Mouse (Mus musculus) liver, embryonic 14.5 days (tissue): Measurements from ENCODE around the gene Zdhhc12. TPM values are rescaled to one million over a fixed set of nuclear protein-coding genes. Genes with fewer than 3 reads are reported as not detected.
"Not testable (repeated sequence)": the region's sequence is repeated elsewhere in the genome, so short reads cannot be mapped to it uniquely, and the experiment has no call there.

ENCODE experiments used
- ATAC-seq: fragments of 200-750 bp; cut with Nextera tagmentation; 2 replicates; pipeline ENCODE4 v1.8.0; 2017; ENCODE audit warnings: moderate number of reproducible peaks, mild to moderate bottlenecking, moderate library complexity; ENCODE audit not compliant: insufficient read depth
- DNase-seq, 3 experiments: peaks; one replicate each; pipeline ENCODE4 v3.0.0-alpha.2; 2012 to 2013; ENCODE audit warnings: low read depth in 3 of 3, low spot score in 3 of 3
- H3K27ac ChIP-seq: fragments of 300-500 bp; sonication (generic); 2 replicates; pipeline ENCODE4 v1.5.1; 2014; ENCODE audit warnings: moderate library complexity, mild to moderate bottlenecking, control low read depth, inconsistent platforms
- H3K27me3 ChIP-seq: fragments of 300-500 bp; sonication (generic); 2 replicates; pipeline ENCODE4 v1.6.1; 2014; ENCODE audit warnings: mild to moderate bottlenecking, low read length, moderate library complexity; ENCODE audit not compliant: control insufficient read depth, insufficient read depth
- H3K36me3 ChIP-seq: fragments of 300-500 bp; sonication (generic); replicated peaks from 2 replicates; pipeline ENCODE4 v1.6.1; 2014; ENCODE audit warnings: low read depth; ENCODE audit not compliant: control insufficient read depth, insufficient read depth
- H3K4me1 ChIP-seq, 2 experiments: fragments of 200-500 bp in 1 of 2; fragments of 300-500 bp in 1 of 2; sonication (generic) in 1 of 2; replicated peaks; 2 replicates each; pipeline ENCODE4 v1.6.1; 2012 to 2014; ENCODE audit warnings: antibody characterized with exemption in 1 of 2, inconsistent platforms in 1 of 2, low read length in 1 of 2; ENCODE audit not compliant: control insufficient read depth in 2 of 2, insufficient read depth in 2 of 2
- H3K4me2 ChIP-seq: fragments of 300-500 bp; sonication (generic); 2 replicates; pipeline ENCODE4 v1.6.1; 2014; ENCODE audit warnings: low read depth, mild to moderate bottlenecking, control low read depth, moderate library complexity
- H3K4me3 ChIP-seq, 2 experiments: fragments of 200-500 bp in 1 of 2; fragments of 300-500 bp in 1 of 2; sonication (generic) in 1 of 2; 2 replicates each; pipeline ENCODE4 v1.5.1; 2012 to 2014; ENCODE audit warnings: low read depth in 2 of 2, low read length in 2 of 2, mild to moderate bottlenecking in 2 of 2, control low read depth in 1 of 2, inconsistent platforms in 1 of 2, moderate library complexity in 1 of 2; ENCODE audit not compliant: insufficient read depth in 1 of 2
- H3K9ac ChIP-seq: fragments of 300-500 bp; sonication (generic); replicated peaks from 2 replicates; pipeline ENCODE4 v1.6.1; 2014; ENCODE audit warnings: mild to moderate bottlenecking, control low read depth, moderate library complexity
- H3K9me3 ChIP-seq: fragments of 300-500 bp; sonication (generic); 2 replicates; pipeline ENCODE4 v1.6.1; 2016; ENCODE audit warnings: low read length, mixed read lengths; ENCODE audit not compliant: control insufficient read depth
- CTCF ChIP-seq: IDR thresholded peaks from 2 replicates; pipeline ENCODE4 v1.5.1; 2016; ENCODE audit warnings: antibody characterized with exemption, low read depth, control low read depth
- EP300 ChIP-seq: IDR thresholded peaks from 2 replicates; pipeline ENCODE4 v1.6.1; 2016; ENCODE audit warnings: antibody characterized with exemption, low read depth
- WGBS: fragments of 180-500 bp; shearing (Covaris S2); extraction: QIAGEN DNeasy Blood & Tissue Kit; methylation state at CpG from one replicate; pipeline ENCODE4 v1.1.7; 2014; ENCODE audit not compliant: insufficient replicate concordance; 5-methylcytosine and 5-hydroxymethylcytosine counted together
- polyA plus RNA-seq, 2 experiments: library from polyadenylated mRNA; depleted of rRNA in 1 of 2; stranded (reverse) in 1 of 2; unstranded in 1 of 2; fragments of >200 nt; fragmentation: Nextera tagmentation in 1 of 2; extraction: Ambion mirVana in 1 of 2; gene quantifications; 2 replicates each; pipeline versions ENCODE4 v1.2.1 to v1.2.3; 2012 to 2014

The Zdhhc12 gene
- polyA plus RNA-seq, 2 experiments: 17.4 to 25.5 TPM

- no peaks in the 10 kb centered on the region for H3K9me3 ChIP-seq
- peak within 1 kb of the TSS; percentile 91 for H3K4me2 ChIP-seq
- peak within 1 kb of the TSS; percentile 70 to 74 for H3K4me3 ChIP-seq
- WGBS: under 1% methylated on average over 46 of the region's 46 CpGs
- H3K4me1 ChIP-seq: peaks cover 13 to 24% of the 10 kb centered on the region in 2 experiments
- peak within 1 kb of the TSS; percentile 76 for H3K9ac ChIP-seq
- TF ChIP-seq EP300: peak; percentile 41; the same call in 1 of the 2 replicates
- TF ChIP-seq CTCF: peak; percentile 12; the same call in 1 of the 2 replicates
- H3K27ac ChIP-seq: peak within 1 kb of the TSS; percentile 86
- H3K36me3 ChIP-seq: no peaks in the 10 kb centered on the region
- H3K27me3 ChIP-seq: no peaks in the 10 kb centered on the region
- peak; percentile 96 for ATAC-seq
- peak; percentile 93 to 94 (median 93) for DNase-seq
Observed at GRCm38 (mm10) chr2:30133613-30134377, 40.3 kb upstream of the Zdhhc12 start, which contains the start of gene Tbc1d13. Tbc1d13 (plus strand) TSS chr2:30133746.

- peak overlapping the region; percentile 68 for H3K9ac ChIP-seq
- 34% methylated on average over 16 of the region's 16 CpGs for WGBS
- H3K4me3 ChIP-seq: peak overlapping the region; percentile 70 to 74
- H3K4me1 ChIP-seq: peaks cover 13 to 24% of the 10 kb centered on the region in 2 experiments
- TF ChIP-seq EP300: no peak; the same call in 1 of the 2 replicates
- no peak for TF ChIP-seq CTCF
- ATAC-seq (peak; percentile 43), DNase-seq (no peak)
- H3K4me2 ChIP-seq: peak overlapping the region; percentile 91
- H3K36me3 ChIP-seq: no peaks in the 10 kb centered on the region
- peak overlapping the region; percentile 86 for H3K27ac ChIP-seq
- H3K9me3 ChIP-seq: no peaks in the 10 kb centered on the region
- no peaks in the 10 kb centered on the region for H3K27me3 ChIP-seq
Observed at GRCm38 (mm10) chr2:30132801-30133612, 39.6 kb upstream of the Zdhhc12 start.

GRCm38 (mm10) chr2:30131240-30131639 is 37.8 kb upstream of the Zdhhc12 start:
- peak; percentile 28 for TF ChIP-seq CTCF

GRCm38 (mm10) chr2:30130156-30130555 is 36.7 kb upstream of the Zdhhc12 start:
- WGBS: 62% methylated on average over 4 of the region's 4 CpGs
- TF ChIP-seq EP300 (no peak), CTCF (no peak)

More at GRCm38 (mm10) chr2:30131240-30131639, 37.8 kb upstream of the Zdhhc12 start:
- WGBS: 59% methylated on average over 5 of the region's 5 CpGs
- not testable (repeated sequence) for DNase-seq, ATAC-seq, H3K36me3 ChIP-seq, H3K27ac ChIP-seq, H3K4me2 ChIP-seq, H3K9me3 ChIP-seq, H3K27me3 ChIP-seq, H3K9ac ChIP-seq, H3K4me3 ChIP-seq
- H3K4me1 ChIP-seq: peaks cover 7 to 19% of the 10 kb centered on the region in 2 experiments; a peak in 3 of 4 replicates

GRCm38 (mm10) chr2:30128789-30129188 is 35.3 kb upstream of the Zdhhc12 start:
- no peak for ATAC-seq
- no peak for DNase-seq
- Histone ChIP-seq H3K4me3 (no peak overlapping the region), H3K4me2 (no peak overlapping the region), H3K27me3 (no peaks in the 10 kb centered on the region), H3K9ac (no peak overlapping the region), H3K36me3 (no peaks in the 10 kb centered on the region), H3K4me1 (peaks cover 7 to 14% of the 10 kb centered on the region in 2 experiments), H3K27ac (no peak overlapping the region), H3K9me3 (no peaks in the 10 kb centered on the region)
- TF ChIP-seq CTCF (peak; percentile 75), EP300 (no peak)
- 17% methylated on average over 2 of the region's 2 CpGs for WGBS

More at GRCm38 (mm10) chr2:30130156-30130555, 36.7 kb upstream of the Zdhhc12 start:
- ATAC-seq (no peak), DNase-seq (no peak)
- Histone ChIP-seq H3K4me3 (no peak overlapping the region), H3K4me2 (no peak overlapping the region), H3K4me1 (peaks cover 8 to 18% of the 10 kb centered on the region in 2 experiments), H3K9ac (no peak overlapping the region), H3K9me3 (no peaks in the 10 kb centered on the region), H3K27me3 (no peaks in the 10 kb centered on the region), H3K27ac (no peak overlapping the region), H3K36me3 (no peaks in the 10 kb centered on the region)
